In genomic region chr15:91633806-91634205, GRCm38 (mm10) we compare ENCODE assay signal across 24 mouse cellular contexts. TPM values are rescaled to one million over a fixed set of nuclear protein-coding genes. Genes with fewer than 3 reads are reported as not detected.
DNase-seq lines count a peak whose midpoint lies in the region; ATAC-seq and TF ChIP-seq lines count a peak whose summit lies in the region.
"Had no signal": no experiment of that assay in that cellular context is flagged by ENCODE, and none has a peak within 500 bp of the region (broad histone marks: within the 10 kb centered on the region; RNA-seq: fewer than 3 reads in every experiment).

No protein-coding gene starts in this region.

- H3K4me1 ChIP-seq in liver, postnatal 0 days (ENCODE audit: insufficient read depth) = no peaks in the 10 kb centered on the region
- H3K4me1 ChIP-seq in liver, embryonic 12.5 days = no peaks in the 10 kb centered on the region
- H3K4me1 ChIP-seq: embryonic facial prominence, embryonic 15.5 days; forebrain, embryonic 12.5 days had no signal

- no peaks in the 10 kb centered on the region for H3K9me3 ChIP-seq in liver, postnatal 0 days (ENCODE audit: low read length)
- H3K9me3 ChIP-seq in liver, embryonic 12.5 days (replicated peaks) = no peaks in the 10 kb centered on the region
- H3K9me3 ChIP-seq: embryonic facial prominence, embryonic 13.5 days; embryonic facial prominence, embryonic 15.5 days; forebrain, embryonic 10.5 days; forebrain, embryonic 12.5 days had no signal

- H3K9ac ChIP-seq in liver, postnatal 0 days (replicated peaks) = no peak overlapping the region
- H3K9ac ChIP-seq in liver, embryonic 12.5 days = no peak overlapping the region
- H3K9ac ChIP-seq: embryonic facial prominence, embryonic 13.5 days; embryonic facial prominence, embryonic 15.5 days; forebrain, embryonic 12.5 days had no signal

- TF ChIP-seq EP300 in liver, postnatal 0 days (IDR thresholded peaks at IDR 0.05; ENCODE audit: low read depth) = no peak

- DNase-seq in liver, postnatal 0 days = no peak
- peak; percentile 47 to 52 for DNase-seq in spleen, postnatal 36 days (ENCODE audit: low spot score in 2 of 2)
- no peak for DNase-seq in spleen, postnatal 14 days (ENCODE audit: low spot score in 2 of 2)
- no peak for DNase-seq in cerebellum, postnatal 10 days
- DNase-seq in layer of hippocampus, adult 18-20 months (ENCODE audit: low spot score in 2 of 2) = no peak
- DNase-seq: adrenal gland, adult 2 months; adrenal gland, postnatal 10 days; adrenal gland, postnatal 25 days; cerebellum, adult 11-12 months; cerebellum, adult 2 months; cerebellum, adult 9-10 months; cerebellum, postnatal 14 days; cerebellum, postnatal 36 days; embryo, embryonic 11 days had no signal

- peak overlapping the region; percentile 57 for H3K27ac ChIP-seq in liver, postnatal 0 days (ENCODE audit: low read depth)
- H3K27ac ChIP-seq in liver, embryonic 12.5 days = no peak overlapping the region
- H3K27ac ChIP-seq: embryonic facial prominence, embryonic 13.5 days; embryonic facial prominence, embryonic 15.5 days; forebrain, embryonic 10.5 days; forebrain, embryonic 12.5 days had no signal

- no peaks in the 10 kb centered on the region for H3K36me3 ChIP-seq in liver, postnatal 0 days (replicated peaks; ENCODE audit: insufficient read depth, low read length)
- no peaks in the 10 kb centered on the region for H3K36me3 ChIP-seq in liver, embryonic 12.5 days
- H3K36me3 ChIP-seq: embryonic facial prominence, embryonic 13.5 days; embryonic facial prominence, embryonic 15.5 days; forebrain, embryonic 10.5 days; forebrain, embryonic 12.5 days had no signal

- H3K4me3 ChIP-seq in liver, postnatal 0 days (ENCODE audit: low read depth, low read length) = no peak overlapping the region
- H3K4me3 ChIP-seq in liver, embryonic 12.5 days = no peak overlapping the region
- H3K4me3 ChIP-seq: embryonic facial prominence, embryonic 13.5 days; embryonic facial prominence, embryonic 15.5 days; erythroblast, embryonic 14.5 days; forebrain, embryonic 10.5 days; forebrain, embryonic 12.5 days had no signal

- no peaks in the 10 kb centered on the region for H3K27me3 ChIP-seq in liver, postnatal 0 days (ENCODE audit: insufficient read depth, low read length)
- H3K27me3 ChIP-seq in liver, embryonic 12.5 days (replicated peaks) = no peaks in the 10 kb centered on the region
- H3K27me3 ChIP-seq: embryonic facial prominence, embryonic 13.5 days; embryonic facial prominence, embryonic 15.5 days; forebrain, embryonic 12.5 days had no signal

- peak overlapping the region; percentile 44 for H3K4me2 ChIP-seq in liver, postnatal 0 days (ENCODE audit: low read depth, low read length)
- H3K4me2 ChIP-seq in liver, embryonic 12.5 days = no peak overlapping the region
- H3K4me2 ChIP-seq: embryonic facial prominence, embryonic 13.5 days; embryonic facial prominence, embryonic 15.5 days; forebrain, embryonic 12.5 days had no signal

- WGBS in liver, postnatal 0 days (ENCODE audit: insufficient replicate concordance) = 63% methylated on average over 6 of the region's 6 CpGs
- WGBS in liver, embryonic 12.5 days (ENCODE audit: insufficient replicate concordance) = 60% methylated on average over 6 of the region's 6 CpGs

- TF ChIP-seq CTCF in liver, postnatal 0 days (IDR thresholded peaks at IDR 0.05; ENCODE audit: low read depth) = no peak

- no peak; the same call in 1 of the 2 replicates for ATAC-seq in liver, postnatal 0 days
- ATAC-seq in liver, embryonic 12.5 days = no peak
- peak; percentile 44; the same call in 1 of the 2 replicates for ATAC-seq in neutrophil, adult 5-6 weeks (ENCODE audit: extremely low read depth, insufficient number of reproducible peaks, low FRiP score, poor library complexity, severe bottlenecking)
- ATAC-seq: forebrain, embryonic 14.5 days; forebrain, embryonic 16.5 days had no signal

RNA-seq across cellular contexts. Expression of gene Lrrk2, which starts 39.2 kb away (rescaled TPM):
- 1.8 and 2.8 TPM in 2 replicates for polyA plus RNA-seq in liver, postnatal 0 days (2015; fragmentation: Nextera tagmentation; extraction: Ambion mirVana)
- polyA plus RNA-seq in liver, embryonic 12.5 days (2016; fragmentation: Nextera tagmentation; extraction: Ambion mirVana) = 1.6 and 2.0 TPM in 2 replicates
- total RNA-seq in neutrophil, adult 5-6 weeks (2017) = 298 and 325 TPM in 2 replicates
- total RNA-seq in layer of hippocampus, adult 18-20 months (2021) = 10 to 100 TPM; 19.0 to 23.3 TPM
- total RNA-seq: MEL had no signal
- polyA plus RNA-seq: erythroblast, embryonic 14.5 days had no signal

Comparison
In these comparisons a context has a peak if more than half of its experiments do, and no peak if none do; other contexts are left out.
1. DNase-seq: peak in spleen, postnatal 36 days (2 of 2); none in liver, postnatal 0 days (single experiment), spleen, postnatal 14 days (0 of 2), cerebellum, postnatal 10 days (0 of 2) and layer of hippocampus, adult 18-20 months (0 of 2).
2. RNA of gene Lrrk2, which starts 39.2 kb away (total RNA-seq): 298 to 325 TPM in neutrophil, adult 5-6 weeks; 19.0 to 23.3 TPM in layer of hippocampus, adult 18-20 months; every median in the first group is over 10 times any median in the second.